Mouse (Mus musculus) embryo, embryonic 11.5 days (tissue): ENCODE measurements around the gene Ass1.
"Not testable (repeated sequence)": the region's sequence is repeated elsewhere in the genome, so short reads cannot be mapped to it uniquely, and the experiment has no call there.

Experiments used
- DNase-seq: peaks from one replicate; pipeline ENCODE4 v3.0.0-alpha.2; 2012; ENCODE audit warnings: low read depth, low spot score

Gene Ass1

GRCm38 (mm10) chr2:31530201-31530600, 60.2 kb downstream of the Ass1 start:
- DNase-seq = no peak

GRCm38 (mm10) chr2:31537054-31537453, 67.0 kb downstream of the Ass1 start:
- DNase-seq = no peak

GRCm38 (mm10) chr2:31538745-31539144, 68.7 kb downstream of the Ass1 start:
- DNase-seq = no peak

GRCm38 (mm10) chr2:31541581-31541980, 71.6 kb downstream of the Ass1 start:
- DNase-seq = no peak

GRCm38 (mm10) chr2:31547726-31548125, 77.7 kb downstream of the Ass1 start:
- DNase-seq = no peak

- DNase-seq = no peak
These were observed 80.5 kb downstream of the Ass1 start for GRCm38 (mm10) chr2:31550503-31550902.

- not testable (repeated sequence) for DNase-seq
These were observed 81.3 kb downstream of the Ass1 start for GRCm38 (mm10) chr2:31551351-31551750.

GRCm38 (mm10) chr2:31551971-31552370, 82.0 kb downstream of the Ass1 start:
- DNase-seq = no peak

GRCm38 (mm10) chr2:31554619-31555018, 84.6 kb downstream of the Ass1 start:
- DNase-seq = no peak
